8 mouse cellular contexts compared by ENCODE assay signal in the genomic region with DNA sequence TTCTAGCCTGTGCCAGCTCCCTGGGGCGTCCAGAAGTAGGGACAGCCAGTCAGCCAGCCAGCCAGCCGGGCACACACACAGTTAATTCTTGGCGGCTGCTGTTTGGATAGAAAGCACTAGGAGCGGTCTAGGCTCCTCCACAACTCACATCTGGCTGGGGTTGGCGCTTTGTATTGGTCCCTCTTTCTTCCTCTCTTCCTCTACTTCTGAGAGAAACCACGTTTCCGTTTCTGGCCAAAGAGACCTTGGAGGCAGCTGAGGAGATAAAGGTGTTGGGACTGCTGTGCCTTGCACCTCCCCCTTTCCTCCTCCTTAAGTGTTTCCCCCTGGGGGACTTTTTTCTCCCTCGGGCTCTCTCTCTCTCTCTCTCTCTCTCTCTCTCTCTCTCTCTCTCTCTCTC. TPM values are rescaled to one million over a fixed set of nuclear protein-coding genes. Genes with fewer than 3 reads are reported as not detected.
DNase-seq lines count a peak whose midpoint lies in the region; ATAC-seq and TF ChIP-seq lines count a peak whose summit lies in the region.

C1qtnf1 (plus strand) TSS at position 218 of the 400 bp plus-strand sequence.

- no peaks in the 10 kb centered on the region for H3K36me3 ChIP-seq in kidney, adult 2 months (ENCODE audit: control insufficient read depth, insufficient read depth, low read length)
- H3K36me3 ChIP-seq in intestine, embryonic 14.5 days (ENCODE audit: control insufficient read depth, insufficient read depth, low read length), result no peaks in the 10 kb centered on the region
- no peaks in the 10 kb centered on the region for H3K36me3 ChIP-seq in neural tube, embryonic 13.5 days

- H3K27me3 ChIP-seq in kidney, adult 2 months (replicated peaks; ENCODE audit: control insufficient read depth, insufficient read depth, low read length), result no peaks in the 10 kb centered on the region
- H3K27me3 ChIP-seq in intestine, embryonic 14.5 days (replicated peaks; ENCODE audit: control insufficient read depth, insufficient read depth, low read length), result no peaks in the 10 kb centered on the region
- peaks cover 11% of the 10 kb centered on the region; the same call in 1 of the 2 replicates for H3K27me3 ChIP-seq in neural tube, embryonic 13.5 days

- ATAC-seq in intestine, embryonic 14.5 days (replicated peaks; ENCODE audit: low FRiP score, low TSS enrichment, low read depth), result no peak
- 0 out of 2 replicates have a peak, but pooled peaks have one; percentile 30 for ATAC-seq in neural tube, embryonic 13.5 days (ENCODE audit: low read depth)

- intact Hi-C loops in gastrocnemius, postnatal 14 days (cut with DNase I; ENCODE audit: low total_unique reads), result no loop called here

- DNase-seq in kidney, adult 2 months, result no peak
- DNase-seq in kidney, postnatal 36 days, result no peak
- peak; percentile 38 for DNase-seq in adrenal gland, adult 2 months
- DNase-seq in gastrocnemius, postnatal 14 days, result peak; percentile 63
- peak; percentile 70 for DNase-seq in intestine, embryonic 14.5 days (ENCODE audit: low spot score)
- DNase-seq in layer of hippocampus, adult 9-11 months, result no peak
- DNase-seq in spleen, postnatal 36 days (ENCODE audit: low spot score in 2 of 2), result no peak

- peak within 1 kb of the TSS; percentile 36 for H3K4me3 ChIP-seq in kidney, adult 2 months (ENCODE audit: insufficient read depth, low read depth, low read length)
- H3K4me3 ChIP-seq in intestine, embryonic 14.5 days (ENCODE audit: low read depth, low read length), result peak within 1 kb of the TSS; percentile 40
- peak within 1 kb of the TSS; percentile 31 for H3K4me3 ChIP-seq in neural tube, embryonic 13.5 days

- TF ChIP-seq CTCF in kidney, adult 2 months (conservative IDR thresholded peaks at IDR 0.05; ENCODE audit: insufficient read depth, insufficient read length, low read depth, low read length), result no peak

- no peak for TF ChIP-seq POLR2A in kidney, adult 2 months (IDR thresholded peaks at IDR 0.05; ENCODE audit: low read depth, low read length)

- H3K4me1 ChIP-seq in kidney, adult 2 months (ENCODE audit: control insufficient read depth, insufficient read depth, low read length), result peaks cover 34% of the 10 kb centered on the region
- peaks cover 48% of the 10 kb centered on the region for H3K4me1 ChIP-seq in intestine, embryonic 14.5 days (replicated peaks; ENCODE audit: control insufficient read depth, insufficient read depth, low read length)
- peaks cover 67% of the 10 kb centered on the region for H3K4me1 ChIP-seq in neural tube, embryonic 13.5 days (replicated peaks)

- no peaks in the 10 kb centered on the region for H3K9me3 ChIP-seq in intestine, embryonic 14.5 days (ENCODE audit: control insufficient read depth, low read length)
- H3K9me3 ChIP-seq in neural tube, embryonic 13.5 days, result no peaks in the 10 kb centered on the region

- peak within 1 kb of the TSS; percentile 62 for H3K4me2 ChIP-seq in intestine, embryonic 14.5 days (ENCODE audit: low read length)
- H3K4me2 ChIP-seq in neural tube, embryonic 13.5 days, result peak within 1 kb of the TSS; percentile 52

- 7% methylated on average over 8 of the region's 8 CpGs for WGBS in kidney, adult 2 months
- WGBS in intestine, embryonic 14.5 days, result 3% methylated on average over 8 of the region's 8 CpGs
- WGBS in neural tube, embryonic 13.5 days, result under 1% methylated on average over 8 of the region's 8 CpGs

- H3K9ac ChIP-seq in intestine, embryonic 14.5 days (ENCODE audit: low read length), result peak within 1 kb of the TSS; percentile 41
- H3K9ac ChIP-seq in neural tube, embryonic 13.5 days, result peak within 1 kb of the TSS; percentile 66

- peak within 1 kb of the TSS; percentile 69 for H3K27ac ChIP-seq in kidney, adult 2 months (ENCODE audit: insufficient read depth, low read depth, low read length)
- peak within 1 kb of the TSS; percentile 82 for H3K27ac ChIP-seq in intestine, embryonic 14.5 days (ENCODE audit: low read depth)
- peak within 1 kb of the TSS; percentile 74 for H3K27ac ChIP-seq in neural tube, embryonic 13.5 days (replicated peaks)

RNA-seq across cellular contexts. Expression of gene C1qtnf1, which starts in this region (rescaled TPM):
- polyA plus RNA-seq in kidney, adult 2 months (2012; rRNA removed), result 22.8 and 24.2 TPM in 2 replicates
- 10 to 100 TPM; 14.8 to 24.8 TPM for total RNA-seq in adrenal gland, adult 2 months (2021)
- 14.6 and 17.9 TPM in 2 replicates for polyA plus RNA-seq in adrenal gland, adult 2 months (2012; rRNA removed)
- total RNA-seq in gastrocnemius, postnatal 14 days (2021), result 10 to 100 TPM; 26.4 to 30.2 TPM
- 7.1 and 7.2 TPM in 2 replicates for polyA plus RNA-seq in intestine, embryonic 14.5 days (2014; fragmentation: Nextera tagmentation; extraction: Ambion mirVana)
- 4.4 and 4.8 TPM in 2 replicates for polyA plus RNA-seq in neural tube, embryonic 13.5 days (2015; fragmentation: Nextera tagmentation; extraction: Ambion mirVana)

Comparison
In these comparisons a context has a peak if more than half of its experiments do, and no peak if none do; other contexts are left out.
1. DNase-seq: peak in adrenal gland, adult 2 months (single experiment), gastrocnemius, postnatal 14 days (single experiment) and intestine, embryonic 14.5 days (single experiment); none in kidney, adult 2 months (single experiment), kidney, postnatal 36 days (0 of 2), layer of hippocampus, adult 9-11 months (single experiment) and spleen, postnatal 36 days (0 of 2).
2. Peak in every context shown above with its lines, with median percentiles within 50 percentile points of each other: H3K27ac ChIP-seq and H3K4me3 ChIP-seq.